Mouse (Mus musculus): ENCODE results near the gene Stac2.

The Stac2 gene

DNA sequence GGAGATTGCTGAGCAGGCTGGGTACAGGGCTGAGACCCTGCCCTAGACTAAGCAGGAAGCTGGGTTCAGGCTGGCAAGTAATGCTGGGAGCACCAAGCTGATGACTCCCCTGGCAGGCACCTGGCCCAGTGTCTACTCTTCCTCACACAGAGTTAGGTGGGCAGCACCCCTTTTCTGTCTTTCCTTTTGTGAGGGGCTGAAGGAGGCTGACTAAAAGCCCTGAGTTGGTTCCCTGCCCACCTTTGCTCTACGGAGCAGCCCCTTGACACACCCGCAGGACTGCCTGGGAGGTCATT is 2.8 kb downstream of the Stac2 start:
- DNase-seq (ENCODE audit: low read depth), result no peak

DNA sequence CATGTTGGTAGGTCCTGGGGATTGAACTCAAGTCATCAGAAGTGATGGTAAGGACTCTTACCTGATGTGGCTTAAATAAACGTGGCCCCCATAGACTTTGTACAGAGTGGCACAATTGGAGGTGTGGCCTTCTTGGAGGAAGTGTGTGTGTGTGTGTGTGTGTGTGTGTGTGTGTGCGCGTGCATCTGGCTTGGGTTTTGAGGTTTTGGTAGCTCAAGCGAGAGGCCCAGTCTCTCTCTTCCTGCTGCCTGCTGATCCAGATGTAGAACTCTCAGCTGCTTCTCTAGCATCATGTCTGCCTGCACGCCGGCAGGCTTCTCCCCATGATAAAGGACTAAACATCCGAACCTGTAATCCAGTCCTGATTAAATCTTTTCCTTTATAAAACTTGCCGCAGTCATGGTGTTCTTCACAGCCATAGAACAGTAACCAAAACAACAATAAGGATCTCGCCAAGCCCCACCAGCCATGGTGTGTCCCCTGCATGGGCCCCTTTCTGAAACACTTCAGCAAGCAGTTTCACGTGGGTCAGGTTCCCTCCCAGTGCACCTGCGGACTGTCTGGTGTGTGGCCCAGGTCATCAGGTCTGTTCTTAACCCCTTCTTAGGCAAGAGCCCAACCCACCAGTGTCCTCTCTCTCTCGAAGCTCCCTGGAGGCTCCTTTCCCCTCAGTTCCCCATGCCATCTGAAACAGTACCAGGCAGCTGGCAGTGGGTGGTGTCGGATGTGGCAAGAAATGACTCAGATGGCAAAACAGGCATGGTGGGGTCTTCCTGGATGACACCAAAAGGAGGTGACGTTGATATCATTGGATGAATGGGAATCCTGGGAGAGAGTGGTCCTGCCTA is 3.4 kb downstream of the Stac2 start:
- no peak for DNase-seq (ENCODE audit: low read depth)

DNA sequence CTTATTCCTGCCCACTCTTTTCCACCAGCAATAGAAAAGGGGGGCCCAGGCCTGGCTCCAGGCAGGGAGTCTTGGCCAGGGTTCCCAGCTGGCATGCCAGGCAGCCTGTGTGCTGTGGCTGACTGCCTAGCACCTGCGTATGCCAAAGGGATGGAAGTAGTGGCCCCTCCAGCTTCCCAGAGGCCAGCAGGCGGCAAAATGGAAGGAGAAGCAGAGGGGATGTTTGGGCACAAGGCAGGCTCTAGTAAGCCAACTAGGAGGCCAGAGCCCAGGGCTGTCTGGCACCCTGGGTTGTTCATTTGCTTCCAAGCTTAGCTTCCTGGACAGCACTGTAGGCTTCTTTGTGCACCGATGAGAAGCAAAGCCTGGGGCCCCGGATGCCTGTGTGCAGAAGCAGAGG is 5.5 kb downstream of the Stac2 start:
- no peak for DNase-seq (ENCODE audit: low read depth)

DNA sequence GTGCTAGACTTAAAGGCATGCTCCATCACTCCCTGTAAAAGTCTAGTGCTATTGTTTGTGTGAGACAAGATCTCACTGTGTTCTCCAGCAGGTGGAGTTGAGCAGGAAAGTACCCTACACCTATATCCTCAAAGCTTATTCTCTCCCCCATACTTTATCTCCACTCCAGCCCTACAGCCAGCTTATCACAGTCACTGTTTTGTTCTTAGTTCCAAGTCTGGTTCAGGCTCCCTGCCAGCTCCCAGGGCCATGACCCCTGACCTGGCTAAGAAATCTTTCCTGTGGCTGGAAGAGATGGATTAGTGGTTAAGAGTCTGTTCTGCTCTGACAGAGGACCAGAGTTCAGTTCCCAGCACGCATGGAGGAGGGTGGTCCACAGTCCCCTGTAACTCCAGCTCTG is 6.8 kb downstream of the Stac2 start:
- DNase-seq (ENCODE audit: low read depth), result no peak

DNA sequence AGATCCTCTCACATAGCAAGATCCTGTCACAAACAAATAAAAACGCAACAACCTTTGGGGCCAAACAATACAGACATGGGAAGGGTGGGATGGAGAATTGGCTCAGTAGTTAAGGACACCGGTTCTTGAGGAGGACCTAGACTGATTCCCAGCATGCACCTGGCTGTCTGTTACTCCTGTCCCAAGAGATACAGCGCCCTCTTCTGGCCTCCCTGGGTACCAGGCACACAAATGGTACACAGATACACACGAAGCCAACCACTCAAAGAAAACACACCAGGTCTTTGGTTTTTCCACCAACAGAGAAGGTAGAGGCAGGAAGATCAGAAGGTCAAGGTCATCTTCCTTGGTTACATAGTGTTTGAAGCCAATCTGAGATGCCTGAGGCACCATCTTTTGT is 7.7 kb downstream of the Stac2 start:
- DNase-seq (ENCODE audit: low read depth), result no peak

DNA sequence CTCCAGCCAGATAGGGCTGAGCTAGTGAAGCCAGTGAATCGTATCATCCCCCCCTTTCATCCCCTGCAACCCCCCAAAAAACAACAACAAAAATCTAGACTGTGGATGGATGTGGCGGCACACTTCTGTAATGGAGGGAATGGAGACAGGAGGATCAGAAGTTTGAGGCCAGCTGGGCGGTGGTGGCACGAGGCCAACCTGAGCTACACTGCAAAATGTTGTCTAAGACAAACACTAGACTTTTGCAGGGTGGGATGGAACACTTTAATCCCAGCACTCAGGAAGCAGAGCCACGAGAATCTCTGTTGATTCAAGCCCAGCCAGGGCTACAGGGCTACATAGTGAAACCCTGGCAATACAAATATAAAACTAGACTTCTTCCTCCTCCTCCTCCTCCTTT is 9.2 kb downstream of the Stac2 start:
- no peak for DNase-seq (ENCODE audit: low read depth)

DNA sequence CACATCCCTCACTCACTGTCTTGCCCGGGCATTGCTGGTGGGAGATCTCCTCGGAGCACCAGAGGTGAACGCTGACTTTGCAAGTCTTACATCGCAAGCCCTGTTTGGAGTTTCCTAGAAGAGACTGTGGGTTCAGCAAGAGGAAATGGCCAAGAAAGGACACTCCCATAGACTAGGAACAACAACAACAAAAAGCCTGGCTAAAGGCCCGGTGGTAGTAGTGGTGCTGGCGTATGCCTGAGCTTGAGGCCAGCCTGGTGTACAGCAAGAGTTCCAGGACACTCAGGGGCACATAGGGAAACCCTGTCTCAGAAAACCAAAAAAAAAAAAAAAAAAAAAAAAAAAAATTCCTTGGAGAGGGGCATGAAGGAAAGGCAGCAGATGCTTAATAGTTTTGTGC is 10.5 kb downstream of the Stac2 start:
- no peak for DNase-seq (ENCODE audit: low read depth)

DNA sequence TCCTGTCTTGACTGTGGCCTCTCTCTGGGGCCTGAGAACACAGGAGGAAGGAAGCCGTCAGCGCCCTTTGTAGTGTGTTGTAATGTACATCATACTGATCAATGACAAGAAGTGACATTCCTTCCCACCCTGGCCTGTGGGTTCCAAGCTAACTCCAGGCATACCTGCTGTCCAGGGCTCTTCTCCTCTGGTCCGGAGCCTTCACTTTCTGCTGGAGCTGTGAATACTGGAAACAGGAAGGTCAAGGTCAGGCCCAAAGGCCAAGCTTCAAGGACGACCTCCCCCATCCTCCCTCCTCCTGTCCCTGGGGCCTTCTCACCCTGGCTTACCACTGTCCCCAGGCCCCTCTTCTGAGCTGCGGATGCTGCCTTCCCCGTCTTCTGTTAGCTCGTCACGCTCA is 12.3 kb downstream of the Stac2 start:
- DNase-seq (ENCODE audit: low read depth), result no peak

DNA sequence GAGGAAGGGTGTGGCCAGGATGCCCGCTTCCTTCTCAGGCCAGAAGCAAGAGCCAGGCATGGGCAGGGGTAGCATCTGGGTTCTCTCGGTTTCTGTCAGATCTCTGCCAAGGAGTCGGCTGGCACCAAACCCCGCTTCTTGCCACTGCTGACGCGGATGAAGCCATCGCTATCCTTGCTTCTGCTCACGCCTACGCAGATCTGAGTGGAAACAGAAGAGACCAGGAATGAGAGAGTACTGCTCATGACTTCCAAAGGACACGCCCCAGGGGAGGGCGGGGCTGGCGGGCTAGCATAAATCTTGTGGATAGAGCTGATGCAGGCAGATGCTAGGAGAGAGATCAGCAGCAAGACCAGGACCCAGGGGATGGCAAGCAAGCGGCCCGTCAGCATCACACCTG is 15.4 kb downstream of the Stac2 start:
- DNase-seq (ENCODE audit: low read depth), result no peak

DNA sequence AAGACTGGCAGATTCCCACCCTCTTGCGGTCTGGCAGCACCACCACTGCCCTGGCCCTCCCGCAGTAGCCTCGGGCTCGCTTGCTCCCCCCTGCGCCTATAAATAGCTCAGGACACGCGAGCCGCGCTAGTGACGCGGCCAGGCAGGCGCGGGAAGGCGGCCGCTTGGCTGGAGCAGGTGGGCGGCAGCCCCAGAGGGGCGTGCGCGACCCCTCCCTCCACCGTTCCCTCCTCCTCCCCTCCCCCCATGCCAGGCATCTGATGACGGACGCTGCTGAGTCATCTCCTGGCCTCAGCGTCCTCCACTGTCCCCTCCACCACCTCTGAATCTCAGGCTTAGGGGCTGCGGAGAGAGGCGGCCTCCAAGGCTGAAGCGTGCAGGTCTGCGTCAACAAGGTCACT is 17.3 kb downstream of the Stac2 start:
- no peak for DNase-seq (ENCODE audit: low read depth)

DNA sequence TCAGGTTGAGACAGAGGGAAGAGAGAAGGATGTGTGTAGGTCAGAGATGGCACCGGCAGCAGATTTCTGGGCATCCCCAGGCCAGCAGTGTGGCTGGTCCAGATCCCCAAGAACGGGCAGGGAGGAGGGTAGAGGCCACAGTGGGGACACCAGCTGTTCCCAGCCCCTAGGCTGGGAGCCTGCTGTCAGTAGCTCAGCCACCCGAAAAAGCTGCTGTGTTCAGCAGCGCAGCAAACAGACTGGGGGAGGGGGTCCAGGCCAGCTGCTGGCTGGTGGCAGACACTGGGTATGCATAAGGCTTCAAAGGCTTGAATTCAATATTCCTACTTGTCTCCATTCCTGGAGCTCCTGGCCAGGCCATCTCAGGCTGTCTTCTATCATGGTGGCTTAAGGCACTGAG is 18.4 kb downstream of the Stac2 start:
- no peak for DNase-seq (ENCODE audit: low read depth)

DNA sequence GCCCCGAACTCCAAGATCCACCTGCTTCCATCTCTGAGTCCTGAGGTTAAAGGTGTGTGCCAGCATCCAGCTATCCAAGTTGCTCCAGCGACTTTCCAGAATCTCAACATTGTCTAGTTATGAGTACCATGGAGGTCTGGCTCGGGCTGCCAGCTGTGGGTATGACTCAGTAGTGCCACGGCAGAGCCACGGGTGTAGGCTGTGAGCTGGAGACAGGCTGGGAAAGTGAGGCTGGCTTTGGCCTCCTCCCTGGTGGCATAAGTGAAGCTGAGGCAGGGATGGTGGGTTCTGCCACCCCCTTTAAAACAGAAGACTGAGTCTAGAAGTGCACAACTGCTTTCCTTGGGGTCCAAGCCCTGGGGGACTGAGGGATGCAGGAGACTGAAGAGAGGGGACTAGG is 19.2 kb downstream of the Stac2 start:
- no peak for DNase-seq (ENCODE audit: low read depth)

DNA sequence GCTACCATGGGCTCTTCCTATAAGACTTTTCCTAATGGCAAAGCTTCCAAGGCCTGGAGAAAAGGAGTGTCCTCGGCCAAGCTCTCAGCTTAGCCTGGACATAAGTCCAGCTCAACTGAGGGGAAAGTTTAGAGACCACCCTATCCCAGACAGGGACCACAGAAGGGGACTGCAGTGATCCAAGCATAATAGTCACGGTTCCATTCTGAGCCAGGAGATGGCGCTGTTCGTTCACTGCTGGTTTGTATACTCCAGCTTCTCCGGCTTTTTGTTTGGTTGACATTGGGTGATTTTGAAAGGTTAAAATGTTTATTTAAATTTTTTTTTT is 21.9 kb downstream of the Stac2 start:
- peak; percentile 75 for DNase-seq (ENCODE audit: low read depth)

DNA sequence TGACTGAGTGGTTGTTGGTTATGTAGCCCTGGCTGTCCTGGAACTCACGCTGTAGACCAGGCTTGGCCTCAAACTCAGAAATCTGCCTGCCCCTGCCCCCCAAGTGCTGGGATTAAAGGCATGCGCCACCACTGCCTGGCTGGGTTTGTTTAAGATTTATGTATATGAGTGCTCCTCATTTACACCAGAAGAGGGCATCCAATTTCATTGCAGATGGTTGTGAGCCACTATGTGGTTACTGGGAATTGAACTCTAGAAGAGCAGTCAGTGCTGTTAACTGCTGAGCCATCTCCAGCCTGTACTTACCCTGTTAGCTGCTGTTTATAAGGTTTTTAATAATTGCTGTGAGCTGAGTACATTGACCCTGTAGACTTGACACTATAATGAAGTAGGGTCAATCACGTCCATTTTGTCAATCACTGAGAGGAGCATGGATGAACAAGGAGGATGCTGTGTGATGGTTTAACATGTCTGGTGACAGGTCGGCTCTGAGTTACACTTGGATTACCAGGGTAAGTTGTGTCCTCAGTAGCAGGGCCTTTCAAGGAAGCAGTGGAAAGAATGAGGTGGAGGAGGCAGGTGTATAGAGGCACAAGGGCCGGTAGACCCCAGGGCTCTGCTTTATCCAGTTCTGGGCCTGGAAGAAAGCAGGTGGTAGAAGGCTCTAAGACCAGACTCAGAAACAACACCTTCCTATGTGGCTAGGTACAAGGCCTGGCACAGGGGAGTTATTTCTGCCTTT is 22.4 kb downstream of the Stac2 start:
- DNase-seq (ENCODE audit: low read depth), result no peak

DNA sequence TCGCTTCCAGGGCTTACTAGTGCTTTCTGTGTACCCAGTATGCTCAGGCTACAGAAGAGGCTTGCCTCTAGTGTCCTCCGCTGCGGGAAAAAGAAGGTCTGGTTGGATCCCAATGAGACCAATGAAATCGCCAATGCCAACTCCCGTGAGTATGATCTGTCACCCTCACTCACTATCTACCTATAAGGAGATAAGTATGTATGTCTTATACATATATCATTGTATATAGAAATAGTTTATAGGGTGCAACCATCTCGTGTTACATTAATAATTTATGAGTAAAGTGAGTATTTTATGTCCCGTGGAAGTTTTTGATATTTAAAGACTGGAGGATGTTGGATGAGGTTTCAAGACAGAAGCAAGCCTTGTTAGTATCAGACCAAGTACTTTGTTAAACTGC is 25.5 kb downstream of the Stac2 start:
- DNase-seq (ENCODE audit: low read depth), result no peak

DNA sequence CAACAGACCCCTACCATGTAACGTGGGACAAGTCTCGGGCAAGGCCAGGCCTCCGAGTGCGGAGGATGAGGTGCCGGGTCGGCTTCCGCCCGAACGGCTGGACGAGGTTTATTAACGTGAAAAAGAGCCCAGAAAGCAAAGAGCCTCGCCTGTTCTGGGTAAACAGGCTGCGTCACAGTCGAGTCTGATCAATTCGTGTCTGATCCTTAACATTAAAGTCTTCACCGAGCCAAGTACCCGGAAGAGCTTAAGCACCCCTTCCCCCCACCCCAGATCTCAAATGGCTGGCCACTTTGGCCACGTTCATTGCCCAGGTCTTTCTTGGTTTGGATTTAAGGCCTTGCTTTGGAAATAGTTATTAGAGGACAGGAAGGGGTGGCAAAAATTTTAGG is 26.0 kb downstream of the Stac2 start:
- no peak for DNase-seq (ENCODE audit: low read depth)

DNA sequence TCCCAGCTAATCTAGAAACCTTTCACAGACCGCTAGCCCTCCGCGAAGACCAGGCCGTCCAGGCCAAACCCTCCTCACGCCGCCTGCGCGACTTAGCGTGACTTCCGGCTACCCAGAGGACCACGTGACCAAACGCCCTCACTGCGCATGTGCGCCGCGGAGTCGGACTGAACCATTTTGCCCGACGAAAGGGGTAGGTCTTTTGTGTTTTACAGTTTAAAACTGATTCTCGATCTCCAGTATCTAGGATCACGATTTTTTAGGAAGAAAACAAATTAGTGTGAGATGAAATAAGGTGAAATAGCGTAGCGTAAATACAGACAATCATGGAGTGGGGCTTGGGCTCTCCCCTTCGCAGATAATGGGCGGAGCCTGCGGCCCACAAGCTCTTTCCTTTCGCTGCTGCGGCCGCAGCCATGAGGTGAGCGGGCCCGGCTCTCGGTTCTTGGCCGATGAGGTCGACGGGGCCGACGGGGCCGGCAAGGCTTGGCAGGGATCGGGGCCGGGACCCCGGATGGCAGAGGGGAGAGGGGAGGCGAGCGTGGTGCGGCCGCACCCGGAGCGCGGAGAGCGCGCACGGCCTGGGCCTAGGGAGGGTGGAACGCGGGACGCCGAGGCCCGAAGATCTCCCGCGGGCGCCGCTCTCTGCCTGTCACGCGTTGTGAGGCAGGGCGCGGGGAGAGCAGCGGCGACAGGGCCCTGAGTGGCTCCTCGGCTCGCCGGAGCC is 26.5 kb downstream of the Stac2 start, which contains the start of gene Rpl19:
Rpl19 (plus strand) TSS at position 141 of the 727 bp plus-strand sequence.
- DNase-seq (ENCODE audit: low read depth), result peak; percentile 86

DNA sequence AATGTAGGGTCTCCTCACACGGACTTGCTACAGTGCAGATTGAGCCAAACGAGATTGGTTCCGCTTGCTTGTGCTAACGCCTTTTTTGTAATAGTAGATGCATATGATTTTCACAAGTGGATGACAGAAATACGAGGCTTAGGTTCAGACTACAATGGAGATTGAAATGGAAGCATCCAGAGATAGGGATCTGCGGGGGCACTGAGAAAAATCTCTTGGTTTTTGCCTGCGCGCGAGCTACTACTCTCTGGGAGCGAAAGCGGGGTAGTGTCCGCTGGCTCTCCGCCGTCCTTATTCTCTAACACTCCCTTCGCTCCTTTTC is 27.1 kb downstream of the Stac2 start:
- DNase-seq (ENCODE audit: low read depth), result no peak

DNA sequence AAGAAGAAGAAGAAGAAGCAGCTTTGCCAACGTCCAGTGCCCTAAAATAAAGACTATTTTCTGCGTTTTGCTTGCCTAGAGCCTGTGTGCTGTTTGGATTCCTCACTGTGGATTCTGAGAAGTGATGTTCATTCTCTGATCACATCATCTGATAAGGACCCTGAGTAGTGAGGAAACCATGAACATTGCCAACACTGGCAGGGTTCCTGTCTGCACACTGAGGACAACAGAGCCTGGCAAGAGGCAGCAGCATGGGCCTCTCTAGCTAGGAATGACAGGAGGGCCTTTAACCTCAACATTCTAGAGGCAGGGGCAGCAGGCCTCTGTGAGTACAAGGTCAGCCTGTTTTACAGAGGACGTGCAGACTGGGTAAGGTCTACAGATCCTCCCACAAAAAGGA is 28.7 kb downstream of the Stac2 start:
- no peak for DNase-seq (ENCODE audit: low read depth)

DNA sequence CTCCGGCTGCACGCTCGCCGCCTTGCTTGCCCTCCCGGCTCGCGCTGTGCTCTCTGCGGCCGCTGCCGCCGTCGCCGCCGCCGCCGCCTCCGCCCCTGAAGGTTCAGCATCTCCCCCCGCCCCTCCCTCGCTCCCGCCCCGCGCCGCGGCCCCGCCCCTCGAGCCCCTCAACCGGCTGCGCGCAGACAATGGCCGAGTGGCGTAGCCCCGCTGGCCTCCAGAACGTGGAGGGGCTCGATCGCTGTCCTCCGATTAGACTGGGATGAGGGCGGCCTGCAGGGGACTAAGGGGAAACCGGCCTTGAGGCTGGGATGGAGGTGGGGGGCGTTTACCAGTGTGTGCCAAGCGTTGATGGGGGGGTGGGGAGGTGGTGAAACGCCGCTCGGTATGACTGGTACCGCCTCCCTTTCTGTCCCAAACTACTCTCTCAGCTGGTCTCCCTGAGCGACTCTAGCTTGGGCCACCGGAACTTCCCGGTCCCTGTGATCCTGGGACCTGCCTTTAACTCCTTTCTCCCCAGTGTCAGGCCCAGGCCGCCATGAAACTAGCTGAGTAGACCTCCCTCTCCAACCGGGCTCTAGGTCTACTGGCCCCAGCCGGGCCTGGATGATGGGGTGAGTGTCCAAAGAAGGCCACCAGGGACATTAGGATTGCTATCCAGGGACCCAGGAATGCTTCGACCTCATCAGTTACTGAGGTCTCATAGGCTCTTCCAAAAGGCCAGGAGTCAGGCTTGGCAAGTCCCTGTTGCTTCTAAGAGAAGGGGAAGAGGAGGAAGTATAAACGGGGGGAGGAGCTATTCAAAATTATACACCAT is 30.5 kb downstream of the Stac2 start, which contains the start of gene Cacnb1:
Cacnb1 (minus strand) TSS at position 480 of the 817 bp plus-strand sequence.
- DNase-seq (ENCODE audit: low read depth), result no peak

DNA sequence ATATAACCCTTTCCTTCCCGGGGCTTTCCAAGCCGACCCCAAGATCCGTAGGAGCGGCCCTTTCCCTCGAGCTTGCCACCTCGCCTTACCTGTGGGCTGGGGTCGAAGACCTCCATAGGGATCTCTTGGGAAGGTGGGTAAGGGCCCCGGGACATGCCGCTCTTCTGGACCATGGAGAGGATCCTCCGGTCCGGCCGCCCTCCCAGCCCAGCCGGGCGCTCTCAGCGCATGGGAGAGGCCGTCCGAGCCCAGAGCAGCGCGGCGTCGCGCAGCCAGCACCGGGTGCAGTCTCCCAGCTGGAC is 31.1 kb downstream of the Stac2 start:
- no peak for DNase-seq (ENCODE audit: low read depth)

DNA sequence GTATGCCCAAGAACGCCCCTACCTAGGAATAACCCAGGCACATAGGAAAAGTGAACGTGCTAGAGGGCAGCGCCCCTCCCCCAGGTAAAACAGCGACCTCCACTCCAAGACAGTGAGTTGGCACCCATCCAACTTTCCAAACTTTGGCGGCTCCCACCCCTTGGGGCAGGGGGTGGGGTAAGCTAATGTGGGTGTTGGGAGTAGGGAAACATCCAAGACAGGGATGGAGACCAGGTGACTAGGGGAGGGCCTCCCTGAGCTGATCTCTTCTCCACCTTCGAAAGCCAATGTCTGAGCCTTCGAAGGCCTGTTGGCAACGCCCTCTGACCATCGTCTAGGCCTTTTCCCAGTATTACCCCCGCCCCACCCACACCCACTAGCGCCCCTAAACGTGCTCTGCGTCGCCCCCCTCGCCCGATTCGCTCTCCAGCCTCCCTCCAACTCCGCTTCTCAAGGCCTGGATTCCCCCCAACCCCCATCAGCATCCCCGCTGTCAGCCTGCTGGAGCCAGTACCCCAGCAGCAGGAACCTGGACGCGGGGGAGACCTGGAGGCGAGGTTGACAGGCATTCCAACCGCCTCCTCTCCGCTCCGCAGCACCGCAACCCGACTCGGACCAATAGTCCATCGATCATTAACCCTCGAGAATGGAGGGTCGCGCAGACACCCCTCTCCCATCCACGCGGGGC is 31.6 kb downstream of the Stac2 start:
- DNase-seq (ENCODE audit: low read depth), result no peak

Data from c-Kit-positive CD71-positive TER-119-negative erythroid progenitor cells, embryonic 14.5 days (primary cell).